Mouse (Mus musculus): Measurements from ENCODE around the gene Ect2. TPM values are rescaled to one million over a fixed set of nuclear protein-coding genes. Genes with fewer than 3 reads are reported as not detected.
A peak's percentile ranks its signal among the peaks of the same experiment; 100 is the strongest.

Ect2 gene
- polyA plus RNA-seq, 1 experiment from 2014 or later: 55.9 TPM

DNA sequence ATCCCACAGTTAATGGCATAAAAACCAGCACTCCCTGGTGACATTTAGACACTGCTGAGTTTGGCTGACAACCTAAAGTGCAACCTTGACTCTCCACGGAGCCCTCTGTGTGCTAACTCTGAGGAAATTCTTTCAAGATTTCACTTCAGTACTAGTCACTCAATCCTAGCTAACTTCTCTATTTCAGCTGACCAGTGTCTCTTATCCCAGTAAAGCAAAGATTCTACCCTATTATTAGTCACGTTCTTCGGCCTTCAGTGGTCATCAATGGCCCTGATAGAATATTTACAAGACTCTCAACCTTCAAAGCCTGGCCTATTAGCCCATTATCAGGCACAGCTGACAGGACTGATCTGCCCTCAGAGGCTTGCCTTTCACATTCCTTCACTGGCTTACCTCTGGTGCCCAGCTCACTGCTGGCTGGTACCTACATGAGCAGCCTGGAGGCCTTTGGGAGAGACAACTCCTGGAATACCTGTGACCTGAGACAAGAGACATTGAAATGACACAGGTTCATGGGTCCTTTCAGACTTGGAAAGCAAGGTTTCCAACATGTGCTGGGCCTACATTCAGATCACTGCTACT is 11.9 kb upstream of the Ect2 start:
- Histone ChIP-seq H3K36me3 (ENCODE audit: control insufficient read depth, insufficient read depth, low read length) (no peaks in the 10 kb centered on the region), H3K27me3 (ENCODE audit: control insufficient read depth, insufficient read depth, low read length) (no peaks in the 10 kb centered on the region), H3K4me2 (no peak overlapping the region), H3K4me1 (ENCODE audit: control insufficient read depth, insufficient read depth, low read length) (no peaks in the 10 kb centered on the region), H3K27ac (ENCODE audit: low read depth, low read length) (no peak overlapping the region), H3K9ac (ENCODE audit: low read depth, low read length) (no peak overlapping the region), H3K9me3 (replicated peaks; ENCODE audit: control insufficient read depth, low read length) (no peaks in the 10 kb centered on the region), H3K4me3 (ENCODE audit: low read depth, low read length) (no peak overlapping the region)
- 62% methylated on average over 3 of the region's 3 CpGs for whole genome bisulfite sequencing (ENCODE audit: insufficient replicate concordance)
- no peak for ATAC-seq (replicated peaks; ENCODE audit: insufficient number of reproducible peaks, low FRiP score, low TSS enrichment)

GRCm38 (mm10) chr3:27162410-27162804 is 8.7 kb upstream of the Ect2 start:
- H3K9ac ChIP-seq (ENCODE audit: low read depth, low read length): no peak overlapping the region
- no peak overlapping the region for H3K4me3 ChIP-seq (ENCODE audit: low read depth, low read length)
- no peaks in the 10 kb centered on the region for H3K9me3 ChIP-seq (replicated peaks; ENCODE audit: control insufficient read depth, low read length)
- no peak overlapping the region for H3K4me2 ChIP-seq
- 59% methylated on average over 2 of the region's 2 CpGs for WGBS (ENCODE audit: insufficient replicate concordance)
- ATAC-seq (replicated peaks; ENCODE audit: insufficient number of reproducible peaks, low FRiP score, low TSS enrichment): no peak
- H3K36me3 ChIP-seq (ENCODE audit: control insufficient read depth, insufficient read depth, low read length): no peaks in the 10 kb centered on the region
- H3K27me3 ChIP-seq (ENCODE audit: control insufficient read depth, insufficient read depth, low read length): no peaks in the 10 kb centered on the region
- H3K4me1 ChIP-seq (ENCODE audit: control insufficient read depth, insufficient read depth, low read length): no peaks in the 10 kb centered on the region
- no peak overlapping the region for H3K27ac ChIP-seq (ENCODE audit: low read depth, low read length)

DNA sequence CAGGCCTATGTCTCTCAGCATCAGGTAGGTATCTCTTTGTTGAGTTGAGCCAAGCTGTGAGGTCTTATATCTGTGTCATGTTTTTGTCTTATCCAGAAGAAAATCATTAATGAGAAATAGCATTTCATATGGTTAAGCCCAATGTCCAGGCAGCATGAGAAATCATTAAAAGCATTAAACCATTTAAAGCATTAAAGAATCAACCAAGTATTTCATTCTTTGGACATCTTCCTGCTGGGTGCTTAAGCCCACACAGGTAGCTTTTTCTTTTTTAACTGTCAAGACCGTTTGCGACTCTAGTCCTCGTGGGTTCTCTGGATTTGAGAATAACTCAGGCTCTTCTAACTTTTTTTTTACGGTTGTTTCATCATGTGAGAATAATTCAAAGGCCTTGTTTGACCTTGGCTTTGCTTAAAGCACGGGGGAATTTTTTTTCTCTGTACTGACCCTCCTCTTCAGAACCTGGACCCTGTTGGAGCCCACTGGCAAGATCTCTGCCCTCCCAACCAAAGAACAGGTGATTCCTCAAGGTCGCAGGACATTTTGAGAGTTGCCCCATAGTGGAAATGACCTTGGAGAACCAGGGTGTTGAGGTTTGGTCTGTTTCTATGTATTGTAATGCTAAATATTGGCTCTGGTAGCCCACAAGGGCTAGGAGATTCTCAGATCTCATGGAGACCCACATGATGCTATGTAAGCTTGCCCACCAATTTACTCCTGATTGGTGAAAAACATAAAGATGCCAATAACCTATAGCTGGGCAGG is 8.1 kb upstream of the Ect2 start:
- Histone ChIP-seq H3K4me1 (ENCODE audit: control insufficient read depth, insufficient read depth, low read length) (no peaks in the 10 kb centered on the region), H3K4me2 (no peak overlapping the region), H3K4me3 (ENCODE audit: low read depth, low read length) (no peak overlapping the region), H3K36me3 (ENCODE audit: control insufficient read depth, insufficient read depth, low read length) (no peaks in the 10 kb centered on the region), H3K9me3 (replicated peaks; ENCODE audit: control insufficient read depth, low read length) (no peaks in the 10 kb centered on the region), H3K27ac (ENCODE audit: low read depth, low read length) (no peak overlapping the region), H3K9ac (ENCODE audit: low read depth, low read length) (no peak overlapping the region), H3K27me3 (ENCODE audit: control insufficient read depth, insufficient read depth, low read length) (no peaks in the 10 kb centered on the region)
- 88% methylated on average over 6 of the region's 6 CpGs for WGBS (ENCODE audit: insufficient replicate concordance)
- no peak for ATAC-seq (replicated peaks; ENCODE audit: insufficient number of reproducible peaks, low FRiP score, low TSS enrichment)

DNA sequence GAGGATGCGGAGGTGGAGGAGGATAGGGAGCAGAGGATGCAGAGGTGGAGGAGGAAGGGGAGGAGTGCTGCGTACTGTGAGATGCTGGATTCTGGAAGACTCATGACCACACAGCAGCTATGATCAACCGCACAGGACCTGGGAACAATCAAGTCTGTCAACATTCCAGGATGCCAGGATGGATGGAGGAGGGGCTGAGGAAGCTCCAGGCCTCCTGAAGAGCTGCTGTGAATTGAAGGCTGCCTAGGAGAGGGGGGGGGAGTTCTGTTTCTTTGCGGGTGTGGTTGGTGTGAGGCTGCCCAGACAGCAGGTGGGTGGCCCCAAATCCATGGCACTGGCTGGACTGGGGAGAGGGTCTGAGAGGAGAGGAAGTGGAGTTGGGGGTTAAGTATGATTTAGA is 5.2 kb upstream of the Ect2 start:
- H3K9ac ChIP-seq (ENCODE audit: low read depth, low read length): no peak overlapping the region
- no peaks in the 10 kb centered on the region for H3K36me3 ChIP-seq (ENCODE audit: control insufficient read depth, insufficient read depth, low read length)
- ATAC-seq (replicated peaks; ENCODE audit: insufficient number of reproducible peaks, low FRiP score, low TSS enrichment): 0 out of 2 replicates have a peak, but pooled peaks have one; percentile 25
- H3K4me2 ChIP-seq: no peak overlapping the region
- H3K4me1 ChIP-seq (ENCODE audit: control insufficient read depth, insufficient read depth, low read length): peaks cover 6% of the 10 kb centered on the region
- no peaks in the 10 kb centered on the region for H3K27me3 ChIP-seq (ENCODE audit: control insufficient read depth, insufficient read depth, low read length)
- 37% methylated on average over 4 of the region's 4 CpGs for WGBS (ENCODE audit: insufficient replicate concordance)
- H3K27ac ChIP-seq (ENCODE audit: low read depth, low read length): no peak overlapping the region
- no peak overlapping the region for H3K4me3 ChIP-seq (ENCODE audit: low read depth, low read length)
- H3K9me3 ChIP-seq (replicated peaks; ENCODE audit: control insufficient read depth, low read length): no peaks in the 10 kb centered on the region

- H3K9me3 ChIP-seq (replicated peaks; ENCODE audit: control insufficient read depth, low read length): no peaks in the 10 kb centered on the region
- no peak overlapping the region for H3K27ac ChIP-seq (ENCODE audit: low read depth, low read length)
- H3K9ac ChIP-seq (ENCODE audit: low read depth, low read length): no peak overlapping the region
- H3K4me3 ChIP-seq (ENCODE audit: low read depth, low read length): no peak overlapping the region
- no peak for ATAC-seq (replicated peaks; ENCODE audit: insufficient number of reproducible peaks, low FRiP score, low TSS enrichment)
- peaks cover 16% of the 10 kb centered on the region for H3K4me1 ChIP-seq (ENCODE audit: control insufficient read depth, insufficient read depth, low read length)
- no peaks in the 10 kb centered on the region for H3K27me3 ChIP-seq (ENCODE audit: control insufficient read depth, insufficient read depth, low read length)
- H3K4me2 ChIP-seq: no peak overlapping the region
- WGBS (ENCODE audit: insufficient replicate concordance): 51% methylated on average over 3 of the region's 3 CpGs
- H3K36me3 ChIP-seq (ENCODE audit: control insufficient read depth, insufficient read depth, low read length): no peaks in the 10 kb centered on the region; the same call in 1 of the 2 replicates
Measured at GRCm38 (mm10) chr3:27156594-27156949, 2.9 kb upstream of the Ect2 start.

GRCm38 (mm10) chr3:27155856-27156593 is 2.3 kb upstream of the Ect2 start:
- peak overlapping the region; percentile 85 for H3K27ac ChIP-seq (ENCODE audit: low read depth, low read length)

GRCm38 (mm10) chr3:27155051-27155855 is 1.6 kb upstream of the Ect2 start:
- H3K27ac ChIP-seq (ENCODE audit: low read depth, low read length): peak overlapping the region; percentile 85
- no peaks in the 10 kb centered on the region for H3K27me3 ChIP-seq (ENCODE audit: control insufficient read depth, insufficient read depth, low read length)
- no peak for ATAC-seq (replicated peaks; ENCODE audit: insufficient number of reproducible peaks, low FRiP score, low TSS enrichment)
- WGBS (ENCODE audit: insufficient replicate concordance): 18% methylated on average over 6 of the region's 6 CpGs
- H3K9ac ChIP-seq (ENCODE audit: low read depth, low read length): 0 out of 2 replicates have a peak overlapping the region, but pooled peaks have one; percentile 34
- H3K4me3 ChIP-seq (ENCODE audit: low read depth, low read length): no peak overlapping the region
- H3K4me1 ChIP-seq (ENCODE audit: control insufficient read depth, insufficient read depth, low read length): peaks cover 20% of the 10 kb centered on the region
- H3K36me3 ChIP-seq (ENCODE audit: control insufficient read depth, insufficient read depth, low read length): peaks cover 4% of the 10 kb centered on the region; the same call in 1 of the 2 replicates
- no peaks in the 10 kb centered on the region for H3K9me3 ChIP-seq (replicated peaks; ENCODE audit: control insufficient read depth, low read length)
- peak overlapping the region; percentile 46 for H3K4me2 ChIP-seq

More at GRCm38 (mm10) chr3:27155856-27156593, 2.3 kb upstream of the Ect2 start:
- peaks cover 20% of the 10 kb centered on the region for H3K4me1 ChIP-seq (ENCODE audit: control insufficient read depth, insufficient read depth, low read length)
- no peak overlapping the region for H3K4me2 ChIP-seq
- ATAC-seq (replicated peaks; ENCODE audit: insufficient number of reproducible peaks, low FRiP score, low TSS enrichment): no peak
- H3K9me3 ChIP-seq (replicated peaks; ENCODE audit: control insufficient read depth, low read length): no peaks in the 10 kb centered on the region
- 64% methylated on average over 9 of the region's 9 CpGs for WGBS (ENCODE audit: insufficient replicate concordance)
- H3K27me3 ChIP-seq (ENCODE audit: control insufficient read depth, insufficient read depth, low read length): no peaks in the 10 kb centered on the region
- H3K9ac ChIP-seq (ENCODE audit: low read depth, low read length): no peak overlapping the region
- H3K36me3 ChIP-seq (ENCODE audit: control insufficient read depth, insufficient read depth, low read length): peaks cover 4% of the 10 kb centered on the region; the same call in 1 of the 2 replicates
- H3K4me3 ChIP-seq (ENCODE audit: low read depth, low read length): no peak overlapping the region

GRCm38 (mm10) chr3:27154280-27154679 is 602 bp upstream of the Ect2 start:
- WGBS (ENCODE audit: insufficient replicate concordance): 51% methylated on average over 2 of the region's 2 CpGs
- Histone ChIP-seq H3K4me3 (ENCODE audit: low read depth, low read length) (peak overlapping the region; percentile 87), H3K9ac (ENCODE audit: low read depth, low read length) (peak overlapping the region; percentile 44; the same call in 1 of the 2 replicates), H3K9me3 (replicated peaks; ENCODE audit: control insufficient read depth, low read length) (no peaks in the 10 kb centered on the region), H3K4me2 (peak overlapping the region; percentile 57), H3K27me3 (ENCODE audit: control insufficient read depth, insufficient read depth, low read length) (no peaks in the 10 kb centered on the region), H3K4me1 (ENCODE audit: control insufficient read depth, insufficient read depth, low read length) (peaks cover 20% of the 10 kb centered on the region), H3K36me3 (ENCODE audit: control insufficient read depth, insufficient read depth, low read length) (peaks cover 7% of the 10 kb centered on the region; the same call in 1 of the 2 replicates), H3K27ac (ENCODE audit: low read depth, low read length) (peak overlapping the region; percentile 85)
- ATAC-seq (replicated peaks; ENCODE audit: insufficient number of reproducible peaks, low FRiP score, low TSS enrichment): 0 out of 2 replicates have a peak, but pooled peaks have one; percentile 17

Data from heart, embryonic 11.5 days (tissue).